Mouse (Mus musculus) layer of hippocampus, postnatal 36 days (tissue): ENCODE results near the gene Thsd7a. TPM values are rescaled to one million over a fixed set of nuclear protein-coding genes. Genes with fewer than 3 reads are reported as not detected.

Experiments used
- DNase-seq, 2 experiments: peaks; one replicate each; pipeline ENCODE4 v3.0.0; 2022
- total RNA-seq, 2 experiments: library from RNA; stranded (reverse); gene quantifications; 2 replicates each; pipeline ENCODE4 v1.2.3; 2021

The Thsd7a gene
- total RNA-seq, 2 experiments from 2014 or later, result 39.1 to 41.1 TPM

GRCm38 (mm10) chr6:12385591-12385990 lies 363.6 kb downstream of the Thsd7a start:
- DNase-seq, result no peak

- DNase-seq, result peak; percentile 72 to 73
These were observed 368.0 kb downstream of the Thsd7a start for GRCm38 (mm10) chr6:12381136-12381778.

GRCm38 (mm10) chr6:12380717-12381116 lies 368.5 kb downstream of the Thsd7a start:
- no peak for DNase-seq

GRCm38 (mm10) chr6:12358737-12359136 lies 390.5 kb downstream of the Thsd7a start:
- DNase-seq, result no peak

GRCm38 (mm10) chr6:12353573-12353972 lies 395.6 kb downstream of the Thsd7a start:
- no peak for DNase-seq

- no peak for DNase-seq
These were observed 397.0 kb downstream of the Thsd7a start for GRCm38 (mm10) chr6:12352165-12352719.

GRCm38 (mm10) chr6:12350753-12351152 lies 398.5 kb downstream of the Thsd7a start:
- no peak for DNase-seq

- DNase-seq, result no peak
These were observed 400.0 kb downstream of the Thsd7a start for GRCm38 (mm10) chr6:12349105-12349759.

- no peak for DNase-seq
These were observed 400.5 kb downstream of the Thsd7a start for GRCm38 (mm10) chr6:12348667-12349066.

- DNase-seq, result peak in 1 of 2 experiments; percentile 9
These were observed 412.3 kb downstream of the Thsd7a start for GRCm38 (mm10) chr6:12336590-12337584.

- DNase-seq, result peak; percentile 6 to 15
These were observed 433.9 kb downstream of the Thsd7a start for GRCm38 (mm10) chr6:12315070-12315909.

GRCm38 (mm10) chr6:12307502-12307901 lies 441.7 kb downstream of the Thsd7a start:
- DNase-seq, result no peak

- no peak for DNase-seq
These were observed 486.4 kb downstream of the Thsd7a start for GRCm38 (mm10) chr6:12262641-12263400.
